ENCODE assay signal across 1 mouse cellular context in the genomic region with DNA sequence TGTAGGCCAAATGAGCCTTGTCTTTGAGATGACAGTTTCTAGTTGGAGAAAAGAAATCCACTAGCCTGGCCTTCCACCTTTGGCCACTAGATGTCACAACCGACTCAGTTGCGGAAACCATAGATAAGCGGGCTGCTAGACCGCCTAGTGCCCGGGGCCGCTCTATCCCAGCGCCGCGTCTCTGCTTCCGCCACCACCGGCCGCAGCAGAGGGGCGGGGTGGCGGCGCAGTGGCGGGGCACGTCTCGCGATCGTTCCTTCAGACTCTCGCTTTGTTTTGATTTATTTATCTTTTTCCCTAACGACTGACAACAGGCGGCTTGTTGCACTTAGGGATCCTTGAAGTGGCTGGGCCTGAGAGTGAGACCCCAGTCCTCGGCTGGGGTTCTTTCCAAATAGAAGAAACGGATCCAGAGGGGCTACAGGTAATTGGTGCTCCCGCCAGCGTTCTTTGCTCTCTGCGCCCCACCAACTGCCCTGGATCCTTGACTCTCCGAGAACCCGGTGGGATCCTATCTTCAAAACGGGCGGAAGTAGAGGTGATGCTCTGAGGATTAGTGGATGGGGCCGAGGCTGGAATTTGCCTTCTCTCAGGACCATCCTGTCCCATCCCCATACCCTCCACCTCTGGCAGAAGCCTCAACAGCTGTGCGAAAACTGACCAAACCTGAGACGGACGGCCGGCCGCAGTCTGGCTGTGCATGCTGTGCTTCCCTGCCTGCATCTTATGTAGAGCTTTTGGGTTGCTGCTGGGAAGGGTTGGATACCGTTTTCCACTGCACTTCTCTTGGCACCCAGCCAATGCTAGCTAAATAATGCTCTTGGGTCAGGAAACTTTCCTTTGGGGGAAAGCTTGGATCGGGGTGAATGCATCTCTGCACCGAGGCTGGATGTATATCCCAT.
TF ChIP-seq lines count a peak whose summit lies in the region.

No protein-coding gene starts in this region.

TF ChIP-seq in MEL, 35 proteins besides CTCF, POLR2A, EP300 and RAD21:
- TF ChIP-seq MXI1 (IDR thresholded peaks at IDR 0.05; ENCODE audit: low read depth, low read length): peak; percentile 84
- TF ChIP-seq GATA1 (IDR thresholded peaks at IDR 0.05; ENCODE audit: low read depth, low read length): peak; percentile 0; the same call in 1 of the 2 replicates
- TF ChIP-seq MEF2A (IDR thresholded peaks at IDR 0.05; ENCODE audit: extremely low read depth, insufficient replicate concordance, low read depth, low read length, poor library complexity, severe bottlenecking): 0 out of 2 replicates have a peak, but pooled peaks have one; percentile 60
- TF ChIP-seq MAX (IDR thresholded peaks at IDR 0.05; ENCODE audit: low read length): peak; percentile 74
- TF ChIP-seq GABPA (IDR thresholded peaks at IDR 0.05; ENCODE audit: low read depth, low read length): peak; percentile 87; the same call in 1 of the 2 replicates
- peak; percentile 38 for TF ChIP-seq SMC3 (IDR thresholded peaks at IDR 0.05; ENCODE audit: low read depth, low read length)
- 0 out of 2 replicates have a peak, but pooled peaks have one; percentile 26 for TF ChIP-seq USF1 (IDR thresholded peaks at IDR 0.05; ENCODE audit: low read depth, low read length)
- peak; percentile 94 for TF ChIP-seq SIN3A (IDR thresholded peaks at IDR 0.05; ENCODE audit: low read length)
- TF ChIP-seq JUND (IDR thresholded peaks at IDR 0.05; ENCODE audit: low read depth, low read length): no peak; the same call in 1 of the 2 replicates
- TF ChIP-seq E2F4 (IDR thresholded peaks at IDR 0.05; ENCODE audit: borderline replicate concordance, low read depth, low read length): no peak
- peak; percentile 67 for TF ChIP-seq RCOR1 (IDR thresholded peaks at IDR 0.05; ENCODE audit: low read depth, low read length)
- no peak; the same call in 1 of the 2 replicates for TF ChIP-seq MYB (IDR thresholded peaks at IDR 0.05; ENCODE audit: low read depth, low read length)
- no peak for TF ChIP-seq ZNF384 (IDR thresholded peaks at IDR 0.05; ENCODE audit: low read depth, low read length)
- TF ChIP-seq ELF1 (IDR thresholded peaks at IDR 0.05; ENCODE audit: low read depth, low read length): peak; percentile 94
- 0 out of 2 replicates have a peak, but pooled peaks have one; percentile 40 for TF ChIP-seq CHD1 (IDR thresholded peaks at IDR 0.05; ENCODE audit: low read depth, low read length)
- TF ChIP-seq MYC (IDR thresholded peaks at IDR 0.05; ENCODE audit: low read depth, low read length): peak; percentile 77
- TF ChIP-seq CHD2 (IDR thresholded peaks at IDR 0.05; ENCODE audit: low read length): peak; percentile 93
- peak; percentile 90 for TF ChIP-seq TBP (IDR thresholded peaks at IDR 0.05; ENCODE audit: low read depth, low read length)
- peak; percentile 98 for TF ChIP-seq MAZ (IDR thresholded peaks at IDR 0.05; ENCODE audit: low read depth, low read length)
- peak; percentile 79 for TF ChIP-seq ETS1 (IDR thresholded peaks at IDR 0.05; ENCODE audit: low read depth, low read length)
- TF ChIP-seq USF2 (IDR thresholded peaks at IDR 0.05; ENCODE audit: borderline replicate concordance in 1 of 2, insufficient read depth in 1 of 2, low read depth in 1 of 2, low read length in 2 of 2): no peak
- TF ChIP-seq NELFE (IDR thresholded peaks at IDR 0.05; ENCODE audit: low read depth, low read length): peak; percentile 64
- peak; percentile 97 for TF ChIP-seq HCFC1 (IDR thresholded peaks at IDR 0.05; ENCODE audit: low read depth, low read length)
- peak; percentile 52; the same call in 1 of the 2 replicates for TF ChIP-seq NRF1 (IDR thresholded peaks at IDR 0.05; ENCODE audit: insufficient read depth, low read depth, low read length, poor library complexity, severe bottlenecking)
- TF ChIP-seq TCF12 (IDR thresholded peaks at IDR 0.05; ENCODE audit: low read depth, low read length): peak; percentile 75
